Mouse (Mus musculus) layer of hippocampus, adult 9-11 months (tissue): ENCODE data around the gene Nckap1.
"Not testable (repeated sequence)": the region's sequence is repeated elsewhere in the genome, so short reads cannot be mapped to it uniquely, and the experiment has no call there.

ENCODE experiments used
- DNase-seq: peaks from one replicate; pipeline ENCODE4 v3.0.0; 2022

Gene Nckap1

DNA sequence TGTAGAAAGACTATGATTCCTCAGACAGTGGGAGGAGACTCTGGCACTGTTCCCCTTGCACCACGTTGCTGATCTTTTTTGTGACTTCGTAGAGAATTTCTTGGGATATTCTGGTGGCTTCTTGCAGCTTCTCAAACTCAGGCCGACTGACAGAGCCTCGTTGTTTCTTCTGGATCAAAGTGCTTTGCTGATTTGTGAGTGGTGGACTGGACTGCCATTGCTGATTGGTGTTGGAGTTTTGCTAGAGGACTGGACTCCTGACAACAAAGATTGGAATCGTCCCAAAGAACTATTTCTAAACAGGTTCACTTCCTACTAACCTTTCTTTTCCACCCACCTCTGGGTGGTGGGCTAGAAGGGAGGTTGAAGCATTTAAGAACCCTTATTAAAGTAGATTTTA lies 21.5 kb downstream of the Nckap1 start:
- no peak for DNase-seq

DNA sequence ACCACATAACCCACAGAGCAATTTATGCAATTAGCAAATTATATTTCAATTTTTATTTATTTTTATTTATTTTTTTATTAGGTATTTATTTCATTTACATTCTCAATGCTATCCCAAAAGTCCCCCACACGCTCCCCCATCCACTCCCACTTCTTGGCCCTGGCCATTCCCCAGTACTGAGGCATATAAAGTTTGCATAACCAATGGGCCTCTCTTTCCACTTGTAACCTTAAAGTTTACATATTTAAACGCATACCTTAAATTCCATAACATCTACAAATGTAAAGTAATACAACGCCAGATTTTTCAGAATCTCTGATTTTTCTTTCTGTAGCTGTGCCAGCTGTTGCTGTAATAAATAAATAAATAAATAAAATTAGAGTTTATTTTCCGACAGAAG lies 26.7 kb downstream of the Nckap1 start:
- DNase-seq, result no peak

DNA sequence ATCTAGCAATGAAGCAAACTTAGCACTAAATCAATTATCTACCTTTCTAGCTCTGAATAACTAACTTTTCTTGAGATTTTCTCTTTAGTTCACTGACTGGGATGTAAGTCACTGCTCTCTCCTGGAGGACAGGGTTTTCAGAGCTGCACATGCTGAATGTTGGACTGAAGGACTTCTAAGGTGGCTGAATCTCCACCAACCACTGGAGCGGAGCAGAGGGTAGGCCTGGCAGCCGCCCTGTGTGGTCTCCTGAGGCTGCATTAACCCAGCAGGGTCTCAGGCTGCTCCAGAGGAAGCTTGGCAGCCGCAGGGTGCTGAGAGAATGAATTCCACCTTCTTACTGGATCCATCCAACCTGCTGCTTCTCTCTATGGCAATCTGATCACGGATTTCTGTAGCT lies 31.5 kb downstream of the Nckap1 start:
- DNase-seq, result no peak

DNA sequence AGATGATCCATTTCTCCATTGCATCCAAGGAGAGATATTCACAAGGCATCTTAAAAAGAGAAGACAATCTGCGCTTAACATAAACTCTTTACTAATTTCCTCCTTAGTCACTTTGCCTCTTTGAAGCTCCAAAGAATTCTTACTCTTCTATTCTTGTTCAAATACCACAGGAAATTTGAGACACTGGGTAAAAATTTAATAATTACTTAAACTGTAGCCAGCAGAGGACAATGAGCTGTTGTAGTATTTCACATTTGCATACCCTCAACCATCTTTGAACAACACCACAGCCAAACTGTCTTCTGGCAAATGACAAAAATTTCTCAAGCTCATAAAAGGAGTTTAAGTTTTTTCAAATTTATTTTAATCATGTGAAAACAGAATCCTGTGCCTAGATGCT lies 33.3 kb downstream of the Nckap1 start:
- DNase-seq, result no peak

DNA sequence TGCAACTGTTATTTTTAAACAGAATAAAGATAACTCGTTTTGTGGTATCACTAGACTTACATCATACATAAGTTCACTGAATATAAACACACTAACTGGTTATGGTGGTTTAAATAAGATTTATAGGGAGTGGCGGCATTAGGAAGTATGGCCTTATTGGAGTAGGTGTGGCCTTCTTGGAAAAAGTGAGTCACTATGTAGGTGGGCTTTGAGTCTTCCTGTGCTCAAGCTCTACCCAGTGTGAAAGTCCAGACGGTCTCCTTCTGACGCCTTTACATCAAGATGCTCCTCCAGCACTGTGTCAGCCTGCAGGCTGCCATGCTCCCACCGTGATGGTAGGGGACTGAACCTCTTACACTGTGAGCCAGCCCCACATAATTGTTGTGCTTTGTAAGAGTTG lies 38.4 kb downstream of the Nckap1 start:
- no peak for DNase-seq

DNA sequence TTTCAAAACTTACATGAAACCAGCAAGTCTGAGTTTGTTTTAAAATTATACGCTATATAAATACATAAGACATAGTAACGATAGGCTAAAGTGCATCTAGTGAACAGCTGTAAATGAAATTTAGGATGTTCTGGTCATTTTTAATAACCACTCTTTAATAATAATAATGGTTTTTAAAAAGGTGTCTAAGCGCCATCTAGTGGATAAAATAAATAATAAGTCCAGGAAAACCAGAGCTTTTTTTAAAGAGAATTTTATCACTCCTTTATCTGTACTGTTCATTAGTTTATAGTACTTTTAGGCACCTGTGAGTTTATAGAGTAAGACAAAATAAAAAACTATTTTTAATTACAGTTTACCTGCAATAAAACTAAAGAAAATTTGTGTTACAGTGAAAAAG lies 44.0 kb downstream of the Nckap1 start:
- DNase-seq, result no peak

DNA sequence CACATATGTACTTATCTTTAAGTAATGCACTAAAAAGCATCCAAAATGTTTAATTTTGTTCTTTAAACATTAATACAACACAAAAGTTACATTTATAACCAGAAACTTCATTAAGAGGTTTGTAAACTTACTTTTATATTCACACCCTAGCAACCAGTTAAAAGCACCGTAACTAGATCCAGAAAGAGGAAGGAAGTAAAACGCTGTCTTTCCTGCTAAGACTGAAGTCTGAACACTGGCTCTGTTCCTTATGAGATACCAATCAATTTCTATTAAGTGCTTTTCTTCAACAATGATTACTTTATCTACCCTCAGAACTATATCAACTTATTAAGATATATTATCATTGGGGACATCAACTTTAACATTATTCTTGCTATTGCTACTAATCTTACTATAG lies 44.6 kb downstream of the Nckap1 start:
- DNase-seq, result no peak

DNA sequence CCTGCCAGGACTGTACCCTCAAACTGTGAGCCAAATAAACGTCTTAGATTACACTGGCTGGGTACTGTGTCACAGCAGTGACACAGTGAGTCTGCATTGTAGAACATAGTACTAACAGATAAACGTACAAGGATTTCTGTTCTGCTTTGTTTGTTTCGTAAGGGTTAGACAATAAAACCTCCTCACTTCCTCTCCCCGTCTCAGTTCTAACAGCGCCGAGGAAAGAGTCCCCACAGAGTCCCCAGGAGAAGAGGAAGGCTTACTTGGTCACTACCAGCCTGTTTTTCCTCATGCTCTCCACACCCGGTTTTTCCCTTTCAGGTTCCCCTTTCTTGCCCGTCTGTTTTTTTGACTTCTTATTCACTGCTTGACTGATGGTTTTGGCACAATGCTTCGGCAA lies 56.9 kb downstream of the Nckap1 start:
- DNase-seq, result no peak

DNA sequence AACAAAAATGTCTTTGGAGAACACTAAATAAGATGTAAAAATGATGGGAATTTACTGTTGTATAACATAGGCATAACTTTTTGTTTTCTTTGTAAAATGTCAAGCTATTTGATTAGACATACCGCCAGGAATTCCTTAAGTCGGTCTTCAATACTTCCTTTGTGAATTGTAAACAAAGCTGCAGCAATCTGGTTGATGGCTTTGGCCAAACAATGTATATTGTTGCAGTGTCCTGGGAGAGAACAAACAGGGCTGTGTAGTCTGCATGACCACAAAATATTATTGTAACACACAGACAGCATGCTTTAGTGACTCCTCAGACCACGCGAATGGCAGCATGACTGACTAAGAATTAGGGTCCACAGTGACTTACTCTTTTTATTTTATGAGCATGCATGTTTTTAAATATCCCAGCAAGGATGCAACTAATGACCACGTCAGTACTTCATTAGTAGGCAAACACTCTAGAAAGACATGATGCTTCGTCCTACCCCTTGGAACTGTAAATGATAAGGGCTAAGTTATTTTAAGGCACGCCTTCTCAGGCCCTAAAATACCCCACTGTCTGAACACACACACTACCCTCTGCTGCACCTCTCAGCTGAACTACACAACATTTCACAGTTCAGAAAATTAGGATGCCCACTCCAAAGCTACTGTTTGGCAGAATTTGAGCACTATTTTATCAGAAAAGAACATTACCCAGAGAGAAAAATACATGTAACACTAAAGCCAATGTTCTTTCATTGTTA lies 75.0 kb downstream of the Nckap1 start:
- DNase-seq, result no peak

DNA sequence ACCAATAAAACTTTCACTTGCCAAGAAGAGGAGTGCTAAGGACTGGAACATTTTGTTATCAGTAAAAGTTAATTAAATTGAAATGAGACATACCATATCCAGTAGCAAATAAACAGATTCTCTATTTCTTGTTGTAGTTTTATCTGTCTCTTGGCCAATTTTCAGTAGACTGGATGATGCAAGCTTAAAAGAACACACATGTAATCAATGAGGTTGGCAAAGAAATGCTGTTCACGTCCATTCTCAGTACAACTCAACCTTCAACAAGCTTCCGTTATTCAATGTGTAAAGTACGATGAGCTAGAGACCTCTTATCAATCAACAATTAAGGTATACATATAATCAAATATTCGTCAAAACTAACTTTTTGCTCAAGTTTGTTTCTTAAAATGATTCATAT lies 79.0 kb downstream of the Nckap1 start:
- DNase-seq, result no peak

DNA sequence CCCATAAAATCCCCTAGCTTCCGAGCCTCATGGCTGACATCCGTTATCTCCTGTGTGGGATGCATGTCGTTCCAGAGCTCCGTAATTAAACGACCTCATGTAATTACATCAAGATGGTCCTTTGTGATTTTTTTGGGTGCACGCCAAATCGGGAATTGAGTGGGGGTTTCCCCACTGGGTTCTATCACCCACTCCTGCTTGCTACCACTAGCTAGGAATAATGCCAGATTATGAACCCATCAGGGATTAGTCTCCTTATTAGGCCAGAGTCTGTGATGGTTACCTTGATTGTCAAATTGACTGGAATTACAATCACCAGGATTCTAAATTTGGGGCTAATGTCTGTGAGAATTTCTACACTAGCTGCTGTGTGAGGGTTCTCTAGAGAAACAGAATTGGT lies 85.9 kb downstream of the Nckap1 start:
- not testable (repeated sequence) for DNase-seq

DNA sequence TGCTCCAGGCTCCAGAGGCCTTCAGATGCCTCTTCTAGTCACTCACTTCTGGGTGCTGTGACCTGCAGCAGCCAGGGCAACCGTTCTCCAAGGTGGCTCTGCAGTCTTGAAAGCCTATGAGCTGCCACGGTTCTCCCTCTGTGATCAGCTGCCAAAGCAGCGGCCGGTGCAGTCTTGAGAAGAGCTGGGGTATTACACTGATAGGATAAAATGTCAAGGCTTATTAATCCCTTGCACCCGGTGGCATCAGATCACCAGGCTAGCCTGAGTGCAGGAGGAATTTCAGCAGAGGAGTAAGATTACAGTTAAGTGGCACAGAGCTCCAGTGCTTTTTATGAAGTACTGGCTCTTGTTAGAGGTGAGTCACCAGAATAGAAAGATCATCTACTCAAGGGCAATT lies 94.3 kb downstream of the Nckap1 start:
- no peak for DNase-seq

DNA sequence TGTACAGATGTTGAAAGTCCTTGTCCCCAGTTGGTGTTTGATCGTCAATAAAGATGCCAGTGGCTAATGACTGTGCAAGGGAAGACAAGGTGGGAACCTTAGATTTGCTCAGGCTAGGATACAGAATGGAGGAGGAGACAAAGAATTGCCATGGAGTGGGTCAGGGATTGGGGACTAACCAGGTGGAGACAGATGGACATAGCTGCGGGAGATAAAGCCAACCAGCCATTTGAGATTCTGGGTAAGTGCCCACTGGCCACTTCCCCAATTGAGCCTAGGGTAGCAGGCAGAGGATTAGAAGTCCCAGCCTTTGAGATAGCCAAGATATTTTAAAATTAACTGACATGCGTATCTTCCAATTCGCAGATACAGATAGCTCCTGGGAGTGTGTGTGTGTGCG lies 96.2 kb downstream of the Nckap1 start:
- no peak for DNase-seq

DNA sequence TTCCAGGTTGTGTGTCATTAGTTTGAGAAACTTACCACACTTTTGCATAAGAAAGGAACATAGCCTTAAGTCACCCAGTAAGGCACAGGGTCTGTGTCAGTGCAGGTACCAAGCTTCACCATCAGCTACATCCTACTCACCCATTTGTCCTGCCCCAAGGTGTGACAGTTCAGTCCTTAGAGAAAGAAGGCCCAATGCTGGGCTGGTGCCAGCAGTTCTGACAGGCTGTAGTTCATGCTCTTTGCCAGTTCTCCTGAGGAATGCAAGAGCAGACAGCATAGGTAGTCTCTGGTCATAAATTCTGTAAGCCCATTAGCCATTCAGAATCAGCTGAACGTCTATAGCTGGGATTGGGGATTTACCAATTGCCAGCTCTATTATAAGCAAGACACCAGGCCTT lies 105.3 kb downstream of the Nckap1 start:
- DNase-seq, result no peak

DNA sequence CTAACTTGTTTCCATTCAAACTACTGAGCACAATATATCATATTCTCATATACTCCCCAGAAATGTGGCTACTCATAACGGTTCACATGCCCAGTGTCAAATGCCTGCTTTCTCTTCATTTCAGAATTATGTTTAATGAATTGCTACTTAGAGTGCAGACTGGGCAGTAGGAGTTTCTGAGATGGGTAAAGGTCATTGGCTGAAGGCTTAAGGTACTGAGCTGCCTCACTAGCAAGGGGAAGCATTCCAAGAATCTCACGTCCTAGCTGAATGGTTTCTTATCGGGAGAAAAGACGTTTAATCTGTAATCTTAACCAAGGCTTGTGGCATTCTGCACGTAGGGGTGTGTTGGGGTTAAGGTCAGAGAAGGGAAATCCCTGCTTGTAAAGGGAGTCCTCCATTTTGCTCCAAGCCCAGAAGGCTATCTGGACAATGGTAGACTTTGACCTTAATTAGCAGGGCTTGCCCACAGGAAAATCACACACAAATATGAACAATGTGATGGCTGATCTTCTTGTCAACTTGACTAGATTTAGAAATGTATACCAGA lies 106.9 kb downstream of the Nckap1 start:
- no peak for DNase-seq

DNA sequence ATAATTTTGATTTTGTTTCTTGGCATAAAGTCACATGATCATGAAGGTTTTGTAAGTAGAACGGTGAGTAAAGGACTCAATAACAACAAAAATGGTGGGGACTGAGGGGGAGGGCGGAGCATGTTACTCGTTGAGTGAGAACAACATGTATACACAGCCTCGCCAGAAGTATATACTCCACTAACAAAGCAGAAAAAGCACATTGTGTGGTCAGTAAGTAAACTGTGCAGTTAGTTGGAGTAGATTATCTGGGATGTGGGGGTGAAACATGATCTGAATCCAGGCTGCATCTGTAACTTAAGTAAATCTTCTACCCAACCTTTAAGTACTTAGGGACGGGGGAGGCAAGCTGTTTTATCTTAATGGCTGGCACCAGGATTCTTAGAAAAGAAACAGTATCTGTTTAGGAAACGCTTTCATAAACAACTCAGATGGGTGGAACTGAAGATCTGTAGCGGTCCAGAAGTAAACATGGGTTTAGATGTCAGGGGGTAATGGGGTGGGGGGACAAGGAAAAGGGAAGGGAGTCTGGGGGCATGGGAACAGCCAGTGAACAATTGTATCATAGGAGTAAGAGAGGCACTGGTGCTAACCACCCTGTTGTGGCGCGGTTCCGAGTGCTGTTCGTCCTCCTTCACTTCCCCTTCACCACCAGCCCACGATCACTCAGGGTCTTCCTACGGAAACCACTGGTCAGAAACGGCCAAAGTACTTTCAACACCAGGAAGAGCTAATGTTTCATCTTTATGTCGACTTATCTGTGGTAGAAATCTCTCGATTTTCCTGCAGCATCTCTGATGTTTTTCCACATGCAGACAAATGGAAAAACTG lies 115.0 kb downstream of the Nckap1 start:
- no peak for DNase-seq

DNA sequence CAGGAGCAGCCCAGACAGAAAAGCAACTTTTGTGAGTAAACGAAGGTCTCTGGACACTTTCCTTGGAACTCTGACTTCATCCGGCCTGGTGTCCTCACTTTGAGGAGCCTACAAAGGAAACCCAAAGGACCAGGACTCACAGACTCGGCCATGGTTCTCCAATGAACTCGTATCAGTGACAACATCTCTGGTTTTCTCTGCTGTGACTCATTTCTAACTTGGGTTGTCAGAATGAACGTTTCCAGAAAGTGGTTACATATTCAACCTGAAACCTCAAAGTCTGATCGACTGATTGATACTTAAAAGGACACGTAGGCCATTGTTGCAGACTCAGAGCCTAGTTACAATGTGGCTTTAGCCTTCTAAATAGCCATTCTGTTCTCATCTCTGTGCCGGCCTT lies 119.4 kb downstream of the Nckap1 start:
- DNase-seq, result no peak
